Mouse (Mus musculus) kidney, postnatal 36 days (tissue): Measurements from ENCODE around the gene Dgkz.

Source experiments
- DNase-seq, 2 experiments: peaks; one replicate each; pipeline ENCODE4 v3.0.0; 2021 to 2022; ENCODE audit warnings: mixed read lengths in 2 of 2

The Dgkz gene

GRCm38 (mm10) chr2:91934016-91934415 lies 41.6 kb downstream of the Dgkz start:
- DNase-seq, result no peak

GRCm38 (mm10) chr2:91933471-91933870 lies 42.2 kb downstream of the Dgkz start:
- DNase-seq, result no peak

DNA sequence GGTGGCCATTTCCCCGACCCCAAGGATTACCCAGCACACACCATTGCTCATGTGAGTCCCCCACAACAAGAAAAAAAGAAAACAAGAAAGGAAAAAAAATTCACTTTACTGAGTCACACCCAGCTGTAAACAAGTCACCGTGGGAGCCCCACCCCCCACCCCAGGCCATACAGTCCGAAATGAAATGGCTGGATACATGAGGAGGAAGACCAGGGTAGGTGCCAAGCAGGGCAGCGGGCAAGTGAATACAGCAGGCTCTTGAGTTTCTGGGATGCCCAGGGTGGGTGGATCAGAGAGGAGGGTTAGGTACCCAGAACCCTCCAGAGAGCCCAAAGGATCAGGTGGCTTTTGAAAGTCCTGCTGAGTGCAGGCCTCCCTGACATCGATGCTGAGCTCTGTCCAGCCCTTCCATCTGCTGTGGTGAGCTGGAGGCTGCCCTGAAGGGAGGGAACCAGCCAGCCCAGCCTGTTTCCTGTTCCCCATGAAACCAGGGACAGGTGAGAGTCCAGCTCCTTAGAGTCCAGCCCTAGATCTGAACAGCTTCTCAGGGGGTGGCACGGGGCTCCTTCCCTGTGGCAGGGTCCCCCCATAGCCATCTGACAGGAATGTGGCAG lies 42.8 kb downstream of the Dgkz start:
- DNase-seq, result no peak

DNA sequence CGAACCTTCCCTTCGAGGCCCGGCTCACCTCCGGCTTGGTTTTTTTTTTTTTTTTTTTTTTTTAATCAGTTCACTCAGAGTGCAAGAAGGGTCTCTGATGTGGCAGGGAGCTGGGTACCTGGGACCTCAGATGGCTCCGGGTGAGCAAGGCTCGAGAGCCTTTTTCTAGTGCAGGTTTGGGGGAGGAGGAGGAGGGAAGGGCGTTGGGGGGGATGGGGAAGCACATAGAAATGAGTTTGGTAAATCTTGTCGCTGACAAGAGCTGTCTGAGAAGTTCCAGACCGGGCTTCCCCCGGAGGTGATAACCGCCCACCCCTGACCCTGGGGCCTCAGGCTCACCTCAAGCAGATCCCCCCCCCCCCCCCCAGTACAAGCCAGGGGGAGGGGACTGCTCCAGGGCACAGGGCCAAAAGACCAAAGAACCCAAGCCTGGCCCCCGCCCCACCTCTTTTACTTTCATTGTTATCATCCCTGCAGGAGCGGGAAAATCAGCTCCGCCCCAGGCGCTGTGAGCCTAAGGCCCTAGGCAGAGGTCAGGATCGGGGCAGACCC lies 43.4 kb downstream of the Dgkz start, which contains the start of gene Mdk:
Gene Mdk (minus strand): TSS at position 138 of the 552 bp plus-strand sequence.
- DNase-seq, result peak in 1 of 2 experiments; percentile 36

GRCm38 (mm10) chr2:91931328-91932159 lies 44.1 kb downstream of the Dgkz start:
- DNase-seq, result peak in 1 of 2 experiments; percentile 62

- peak; percentile 70 for DNase-seq
Observed at GRCm38 (mm10) chr2:91930761-91931291, 44.8 kb downstream of the Dgkz start.

GRCm38 (mm10) chr2:91929936-91930335 lies 45.7 kb downstream of the Dgkz start:
- DNase-seq, result peak; percentile 68 to 77

DNA sequence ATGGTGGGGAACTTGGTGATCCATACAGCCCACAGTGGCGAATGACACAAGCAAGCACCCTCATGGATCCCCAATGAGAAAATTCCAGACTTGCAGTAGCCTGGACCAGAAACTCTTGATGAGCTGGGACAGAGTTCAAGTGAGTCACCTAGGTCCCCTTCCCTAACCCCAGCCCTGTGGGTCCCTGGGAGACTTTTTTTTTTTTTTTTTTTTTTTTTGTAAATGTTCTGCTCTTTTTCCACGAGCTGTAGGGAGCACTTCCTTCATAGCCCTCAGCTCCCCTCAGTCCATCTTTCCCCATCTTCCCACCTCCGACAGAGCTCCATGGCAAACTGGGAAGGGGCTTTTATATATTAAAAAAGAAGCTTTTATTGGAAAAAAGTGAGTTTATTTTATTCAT lies 46.2 kb downstream of the Dgkz start:
- DNase-seq, result no peak

DNA sequence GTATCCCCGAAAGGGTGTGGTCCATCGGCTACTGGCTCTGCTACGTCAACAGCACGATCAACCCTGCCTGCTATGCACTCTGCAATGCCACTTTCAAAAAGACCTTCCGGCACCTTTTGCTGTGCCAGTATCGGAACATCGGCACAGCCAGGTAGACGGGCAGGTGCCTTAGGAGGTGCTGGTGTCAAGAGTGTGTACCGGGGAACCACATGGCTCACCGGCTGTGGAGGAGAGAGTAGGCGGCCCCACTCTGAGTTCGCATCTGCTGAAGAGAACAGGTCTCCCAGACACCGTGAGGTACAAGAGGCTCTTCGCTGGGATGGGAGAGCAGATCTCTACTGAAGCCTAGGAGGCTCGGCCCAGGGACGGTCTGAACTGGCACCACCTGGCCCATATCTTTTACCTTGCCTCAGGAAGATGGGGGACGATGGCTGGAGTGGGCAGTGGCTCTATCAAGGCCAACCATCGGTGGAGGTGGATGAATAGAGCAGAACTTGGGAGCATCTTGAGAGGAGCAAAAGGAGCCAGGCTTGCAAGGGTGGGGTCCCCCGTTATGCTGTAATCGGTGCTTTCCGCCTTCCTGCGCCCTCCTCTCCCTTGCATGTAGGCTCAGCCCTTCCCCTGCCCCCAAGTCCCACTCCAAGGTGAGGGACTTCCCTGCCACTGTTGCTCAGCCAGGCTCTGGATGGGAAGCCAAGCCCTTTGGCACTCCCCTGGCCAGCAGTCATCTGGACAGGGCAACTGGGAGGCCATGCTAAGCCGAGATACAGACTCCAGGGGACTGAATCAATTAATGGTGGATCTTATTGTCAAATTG lies 46.9 kb downstream of the Dgkz start:
- DNase-seq, result no peak

DNA sequence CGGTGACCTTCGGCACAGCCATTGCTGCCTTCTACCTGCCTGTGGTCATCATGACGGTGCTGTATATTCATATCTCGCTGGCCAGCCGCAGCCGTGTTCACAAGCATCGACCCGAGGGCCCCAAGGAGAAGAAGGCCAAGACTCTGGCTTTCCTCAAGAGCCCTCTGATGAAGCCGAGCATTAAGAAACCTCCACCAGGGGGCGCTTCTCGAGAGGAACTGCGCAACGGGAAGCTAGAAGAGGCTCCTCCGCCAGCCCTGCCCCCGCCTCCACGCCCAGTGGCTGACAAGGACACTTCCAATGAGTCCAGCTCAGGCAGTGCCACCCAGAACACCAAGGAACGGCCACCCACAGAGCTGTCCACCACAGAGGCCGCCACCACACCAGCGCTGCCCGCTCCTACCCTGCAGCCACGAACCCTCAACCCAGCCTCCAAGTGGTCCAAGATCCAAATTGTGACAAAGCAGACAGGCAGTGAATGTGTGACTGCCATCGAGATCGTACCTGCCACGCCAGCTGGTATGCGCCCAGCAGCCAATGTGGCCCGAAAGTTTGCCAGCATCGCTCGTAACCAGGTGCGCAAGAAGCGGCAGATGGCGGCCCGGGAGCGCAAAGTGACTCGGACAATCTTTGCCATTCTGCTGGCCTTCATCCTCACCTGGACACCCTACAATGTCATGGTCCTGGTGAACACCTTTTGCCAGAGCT lies 47.7 kb downstream of the Dgkz start:
- DNase-seq, result peak; percentile 76 to 93

GRCm38 (mm10) chr2:91926949-91927348 lies 48.7 kb downstream of the Dgkz start, which contains the start of gene Chrm4:
Chrm4 (plus strand) TSS chr2:91927249.
- DNase-seq, result no peak

DNA sequence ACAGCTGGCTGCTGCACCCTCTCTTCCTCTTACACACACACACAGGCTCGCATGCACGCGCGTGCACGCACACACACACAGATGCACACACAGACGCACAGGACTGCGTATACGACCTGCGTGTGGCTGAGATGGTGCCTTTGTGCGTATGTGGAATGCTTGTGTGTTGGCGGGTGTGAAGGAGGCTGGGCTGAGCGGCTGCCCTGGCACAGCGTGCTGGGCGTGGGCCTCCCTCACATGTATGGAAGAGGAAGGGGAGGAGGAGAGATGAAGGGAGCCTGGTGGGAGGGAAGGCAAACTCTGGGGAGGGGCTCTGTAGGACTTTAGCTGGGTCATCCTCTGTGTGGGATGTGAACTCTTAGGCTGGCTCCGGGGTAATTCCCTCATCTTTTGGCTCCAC lies 50.2 kb downstream of the Dgkz start:
- no peak for DNase-seq

DNA sequence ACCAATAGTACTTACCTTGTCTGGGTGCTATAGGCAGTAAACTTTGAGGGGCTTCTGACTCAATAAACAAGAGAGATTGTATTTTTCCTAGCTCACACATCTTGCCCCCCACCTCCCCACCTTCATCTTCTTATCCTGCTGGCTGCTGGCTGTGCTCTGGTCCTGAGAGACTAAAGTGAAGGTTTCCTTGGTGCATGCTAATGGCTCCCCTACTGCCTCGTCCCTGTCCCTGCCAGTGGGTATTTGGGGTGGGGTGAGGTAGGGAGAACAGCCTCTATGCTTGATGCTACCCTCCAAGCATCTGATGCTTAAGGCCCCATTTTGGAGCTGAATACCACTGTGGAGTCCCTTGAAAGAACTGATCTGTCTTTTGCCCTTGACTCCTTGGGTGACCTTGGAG lies 50.9 kb downstream of the Dgkz start:
- DNase-seq, result no peak

- DNase-seq, result peak; percentile 68 to 84
Observed at GRCm38 (mm10) chr2:91923415-91924337, 52.0 kb downstream of the Dgkz start.

DNA sequence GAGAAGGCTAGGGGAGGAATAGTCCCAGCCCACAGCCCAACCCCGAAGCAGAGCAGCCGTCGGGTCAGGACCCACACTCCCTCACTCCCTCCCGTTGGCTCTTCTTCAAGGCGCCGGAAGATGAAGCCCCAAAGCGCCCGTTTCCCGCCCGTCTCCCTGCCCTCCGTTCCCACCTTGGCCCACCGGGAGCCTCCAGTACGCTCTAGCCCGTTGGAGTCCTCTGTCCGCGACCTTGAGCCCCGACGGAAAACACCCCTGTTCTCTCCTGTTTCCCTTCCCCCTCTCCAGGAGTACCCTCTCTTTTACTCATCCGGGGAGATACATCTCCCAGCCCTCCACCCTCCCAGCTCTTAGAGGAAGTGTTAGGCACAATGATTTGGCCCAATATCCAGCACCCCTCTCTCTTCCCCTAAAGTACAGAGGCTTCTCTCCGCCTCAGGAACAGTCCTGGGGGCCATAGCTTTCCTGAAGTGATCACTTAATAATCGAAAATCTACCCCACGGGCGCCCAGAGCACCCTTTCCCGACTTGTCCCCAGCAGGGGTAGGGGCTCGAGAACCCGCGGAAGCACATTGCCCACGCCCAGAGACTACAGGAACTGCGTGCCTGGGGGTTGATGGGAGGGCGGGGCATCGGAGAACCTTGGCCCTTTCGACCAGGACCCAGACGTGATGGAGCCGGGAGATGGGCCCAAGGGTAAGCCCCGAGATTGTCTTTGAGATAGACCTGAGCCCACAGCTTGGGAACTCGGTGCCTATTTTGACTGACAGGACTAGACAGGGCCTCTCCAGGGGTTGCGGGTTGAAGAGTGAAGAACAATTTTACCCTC lies 52.9 kb downstream of the Dgkz start:
- DNase-seq, result no peak

DNA sequence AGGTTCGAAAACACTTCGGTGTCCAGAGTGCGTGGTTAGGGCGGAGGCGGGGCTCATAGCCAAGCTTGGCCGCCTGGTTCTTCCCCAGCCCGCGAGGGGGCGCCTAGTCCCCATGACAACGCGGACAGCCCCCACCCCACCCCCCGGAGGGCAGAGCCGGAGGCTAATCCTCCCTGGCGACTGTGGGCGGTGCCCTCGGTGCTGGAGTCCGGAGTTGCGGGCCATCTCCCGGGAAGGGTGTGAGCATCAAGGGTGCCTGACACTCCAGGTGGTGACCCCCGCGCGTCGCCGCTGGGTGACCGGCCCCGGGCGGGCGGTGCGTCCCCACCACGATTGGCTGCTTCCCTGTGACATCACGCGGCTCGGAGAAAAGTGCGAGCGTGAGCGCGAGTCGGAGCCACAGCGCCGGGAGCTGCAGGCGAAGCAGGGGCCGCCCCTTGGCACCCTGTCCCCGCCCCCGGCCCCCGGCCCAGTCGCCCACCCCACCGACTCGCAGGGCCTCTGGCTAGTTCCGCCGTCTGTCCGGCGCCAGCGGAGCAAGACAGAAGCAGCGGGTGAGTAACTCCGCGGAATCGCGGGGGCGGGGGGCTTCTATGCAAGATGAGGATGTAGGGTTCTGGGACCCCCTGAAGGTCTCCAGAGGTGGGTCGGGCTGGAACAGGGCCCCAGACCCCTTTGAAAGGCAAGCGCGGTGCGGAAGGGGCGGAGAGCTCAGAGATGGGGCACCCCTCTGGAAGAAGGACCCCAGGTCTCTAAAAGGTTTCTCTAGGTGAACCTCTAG lies 53.7 kb downstream of the Dgkz start:
- peak; percentile 36 to 75 for DNase-seq

GRCm38 (mm10) chr2:91921181-91921789 lies 54.4 kb downstream of the Dgkz start:
- peak; percentile 81 to 94 for DNase-seq

DNA sequence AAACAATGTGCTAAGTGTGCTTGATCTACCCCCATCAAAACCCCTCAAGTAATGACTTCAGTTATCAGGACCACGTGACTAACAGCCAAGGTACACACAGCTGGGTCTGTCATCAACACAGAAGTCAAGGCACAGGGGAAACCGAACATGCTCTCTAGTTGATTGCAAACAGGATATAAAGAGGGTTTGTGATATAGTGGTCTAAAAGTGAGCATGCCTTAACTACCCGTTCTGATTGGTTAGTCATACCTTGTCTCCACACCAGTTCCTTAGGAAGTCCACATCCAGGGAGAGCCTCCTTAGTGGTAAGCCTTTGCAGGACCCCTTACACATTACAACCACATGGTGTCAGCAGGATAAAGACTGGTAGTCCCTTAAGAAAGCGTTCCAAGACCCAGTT lies 55.5 kb downstream of the Dgkz start:
- no peak for DNase-seq

DNA sequence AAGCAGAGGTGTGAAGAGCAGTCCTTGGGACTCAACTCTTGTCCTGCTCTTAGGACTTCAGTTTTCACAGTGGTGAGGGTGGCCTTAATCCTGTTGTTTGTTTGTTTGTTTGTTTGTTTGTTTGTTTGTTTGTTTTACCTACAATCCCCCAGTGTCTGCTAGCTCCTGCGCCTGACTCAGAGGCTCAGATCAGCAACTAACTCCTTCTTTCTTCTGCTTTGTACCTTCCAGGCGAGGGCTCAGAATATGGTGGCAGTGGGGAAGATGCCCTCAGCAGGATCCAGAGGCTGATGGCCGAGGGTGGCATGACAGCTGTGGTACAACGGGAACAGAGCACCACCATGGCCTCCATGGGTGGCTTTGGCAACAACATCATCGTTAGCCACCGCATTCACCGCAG lies 58.6 kb downstream of the Dgkz start:
- DNase-seq, result no peak
